Mouse (Mus musculus) kidney, adult 2 months (tissue): ENCODE data around the gene Pde8b.

Source experiments
- CTCF ChIP-seq: fragments of 200-500 bp; conservative IDR thresholded peaks from 2 replicates; pipeline ENCODE4 v1.5.1; 2011; ENCODE audit warnings: low read depth, mild to moderate bottlenecking, control low read depth, low read length, moderate library complexity, mixed read lengths; ENCODE audit not compliant: insufficient read depth, insufficient read length
- POLR2A ChIP-seq: fragments of 200-500 bp; IDR thresholded peaks from one replicate; pipeline ENCODE4 v1.6.1; 2011; ENCODE audit warnings: low read depth, low read length, control low read depth

DNA sequence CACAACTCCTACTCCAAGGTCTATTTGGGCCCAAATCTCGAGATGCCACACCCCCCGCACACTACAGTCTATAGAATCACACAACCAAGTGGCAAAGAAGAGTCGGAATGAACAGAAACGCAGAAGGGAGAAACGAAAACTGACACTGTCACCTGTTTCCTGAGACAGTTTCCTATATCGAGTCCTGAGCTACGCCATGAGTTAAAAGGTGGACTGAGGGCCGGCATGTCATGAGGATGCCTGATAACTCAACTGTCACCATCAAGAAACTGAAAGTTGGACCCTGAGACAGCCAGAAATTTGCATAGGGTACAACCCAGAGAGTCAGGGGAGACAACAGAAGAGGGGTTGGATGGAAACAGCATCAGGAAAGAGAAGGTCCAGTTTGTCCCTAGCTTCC, 148.8 kb downstream of the Pde8b start:
- TF ChIP-seq CTCF (no peak), POLR2A (no peak)
